28 mouse cellular contexts compared by ENCODE assay signal in the genomic region with DNA sequence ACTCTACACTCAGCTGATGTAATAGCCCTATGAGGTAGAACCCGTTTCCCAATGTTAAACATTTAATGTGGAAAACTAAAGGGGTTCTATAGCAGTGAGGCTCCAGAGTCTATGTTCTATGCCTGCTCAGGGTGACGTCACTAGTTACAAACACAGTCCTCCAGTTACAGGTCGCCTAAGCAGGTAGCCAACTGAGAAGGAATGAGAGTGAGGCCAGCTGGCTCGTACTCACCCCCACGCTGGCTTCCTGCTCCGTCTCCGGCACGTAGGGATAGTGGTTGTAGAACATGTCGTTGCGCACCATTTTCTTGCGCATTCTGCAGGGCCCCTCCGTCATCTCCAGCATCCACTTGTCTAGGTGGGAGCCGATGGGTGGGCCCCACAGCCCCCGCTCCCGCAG.
DNase-seq lines count a peak whose midpoint lies in the region; ATAC-seq and TF ChIP-seq lines count a peak whose summit lies in the region.
"Had no signal": no experiment of that assay in that cellular context is flagged by ENCODE, and none has a peak within 500 bp of the region (broad histone marks: within the 10 kb centered on the region; RNA-seq: fewer than 3 reads in every experiment).

No protein-coding gene starts in this region.

- no peak overlapping the region for H3K4me2 ChIP-seq in lung, postnatal 0 days (replicated peaks; ENCODE audit: low read depth, low read length)
- no peak overlapping the region for H3K4me2 ChIP-seq in hindbrain, embryonic 14.5 days (replicated peaks)
- H3K4me2 ChIP-seq: forebrain, embryonic 13.5 days; heart, embryonic 15.5 days; hindbrain, embryonic 12.5 days; liver, embryonic 12.5 days; neural tube, embryonic 13.5 days had no signal

- H3K27ac ChIP-seq in lung, postnatal 0 days (ENCODE audit: low read length), result peak overlapping the region; percentile 57
- H3K27ac ChIP-seq in hindbrain, embryonic 14.5 days, result no peak overlapping the region
- H3K27ac ChIP-seq: forebrain, embryonic 13.5 days; heart, embryonic 10.5 days; heart, embryonic 15.5 days; hindbrain, embryonic 12.5 days; kidney, postnatal 0 days; liver, embryonic 12.5 days; midbrain, embryonic 10.5 days; neural tube, embryonic 13.5 days had no signal

- H3K4me1 ChIP-seq in lung, postnatal 0 days (ENCODE audit: insufficient read depth, low read depth, low read length), result peaks cover 5% of the 10 kb centered on the region; the same call in 1 of the 2 replicates
- H3K4me1 ChIP-seq in hindbrain, embryonic 14.5 days (replicated peaks; ENCODE audit: control insufficient read depth, insufficient read depth, low read length), result no peaks in the 10 kb centered on the region
- H3K4me1 ChIP-seq: forebrain, embryonic 13.5 days; heart, embryonic 15.5 days; hindbrain, embryonic 12.5 days; liver, embryonic 12.5 days; midbrain, embryonic 10.5 days; neural tube, embryonic 13.5 days had no signal

- H3K4me3 ChIP-seq in lung, postnatal 0 days (ENCODE audit: low read depth, low read length), result no peak overlapping the region
- no peak overlapping the region for H3K4me3 ChIP-seq in hindbrain, embryonic 14.5 days (replicated peaks; ENCODE audit: low read length)
- H3K4me3 ChIP-seq: forebrain, embryonic 13.5 days; heart, embryonic 10.5 days; heart, embryonic 15.5 days; hindbrain, embryonic 12.5 days; liver, embryonic 12.5 days; midbrain, embryonic 10.5 days; neural tube, embryonic 13.5 days had no signal

- no peak for TF ChIP-seq CTCF in lung, postnatal 0 days (IDR thresholded peaks at IDR 0.05)

- H3K9me3 ChIP-seq in lung, postnatal 0 days (ENCODE audit: low read length), result no peaks in the 10 kb centered on the region
- no peaks in the 10 kb centered on the region for H3K9me3 ChIP-seq in hindbrain, embryonic 14.5 days (ENCODE audit: control insufficient read depth, low read length)
- H3K9me3 ChIP-seq: forebrain, embryonic 13.5 days; heart, embryonic 10.5 days; heart, embryonic 15.5 days; hindbrain, embryonic 12.5 days; liver, embryonic 12.5 days; midbrain, embryonic 10.5 days; neural tube, embryonic 13.5 days had no signal

- ATAC-seq in lung, postnatal 0 days, result no peak; the same call in 1 of the 2 replicates
- no peak for ATAC-seq in hindbrain, embryonic 14.5 days (ENCODE audit: low FRiP score)
- ATAC-seq: CD4-positive, CD25-positive, alpha-beta regulatory T cell, adult 4 months; forebrain, embryonic 13.5 days; intestine, postnatal 0 days; liver, embryonic 12.5 days; liver, postnatal 0 days had no signal

- peak; percentile 53 to 58 for DNase-seq in cerebellum, adult 18-20 months
- no peak for DNase-seq in cerebellum, adult 8-10 months
- peak; percentile 22 for DNase-seq in lung, postnatal 0 days (ENCODE audit: low spot score)
- no peak for DNase-seq in lung, postnatal 10 days
- peak; percentile 75 for DNase-seq in cerebellum, adult 9-11 months
- DNase-seq in hindbrain, embryonic 14.5 days (ENCODE audit: low spot score), result no peak
- DNase-seq in B cell, adult 2 months, result no peak
- DNase-seq: adrenal gland, postnatal 25 days; gastrocnemius, postnatal 25 days; heart, adult 11 months; heart, postnatal 36 days; kidney, postnatal 4 days; layer of hippocampus, postnatal 36 days; left cerebral cortex, postnatal 4 days; liver, postnatal 0 days; right cerebral cortex, postnatal 4 days; thymus, adult 2 months; thymus, postnatal 4 days had no signal

- no peak overlapping the region for H3K9ac ChIP-seq in lung, postnatal 0 days (replicated peaks; ENCODE audit: low read depth)
- no peak overlapping the region for H3K9ac ChIP-seq in hindbrain, embryonic 14.5 days
- H3K9ac ChIP-seq: forebrain, embryonic 13.5 days; heart, embryonic 15.5 days; hindbrain, embryonic 12.5 days; liver, embryonic 12.5 days; liver, postnatal 0 days; neural tube, embryonic 13.5 days had no signal

- WGBS in lung, postnatal 0 days, result 80% methylated on average over 15 of the region's 15 CpGs
- 94% methylated on average over 15 of the region's 15 CpGs for WGBS in hindbrain, embryonic 14.5 days

- no peak for TF ChIP-seq EP300 in lung, postnatal 0 days (IDR thresholded peaks at IDR 0.05)

- H3K27me3 ChIP-seq in lung, postnatal 0 days (replicated peaks; ENCODE audit: insufficient read depth, low read length), result no peaks in the 10 kb centered on the region
- H3K27me3 ChIP-seq in hindbrain, embryonic 14.5 days (ENCODE audit: control insufficient read depth, insufficient read depth, low read length), result no peaks in the 10 kb centered on the region
- H3K27me3 ChIP-seq: forebrain, embryonic 13.5 days; heart, embryonic 15.5 days; hindbrain, embryonic 12.5 days; liver, embryonic 12.5 days; neural tube, embryonic 13.5 days had no signal

- peaks cover 46% of the 10 kb centered on the region for H3K36me3 ChIP-seq in lung, postnatal 0 days (ENCODE audit: insufficient read depth, low read length)
- H3K36me3 ChIP-seq in hindbrain, embryonic 14.5 days (replicated peaks; ENCODE audit: control insufficient read depth, insufficient read depth), result peaks cover 97% of the 10 kb centered on the region

Comparison
In these comparisons a context has a peak if more than half of its experiments do, and no peak if none do; other contexts are left out.
1. DNase-seq: peak in cerebellum, adult 18-20 months (2 of 2), lung, postnatal 0 days (single experiment) and cerebellum, adult 9-11 months (single experiment); none in cerebellum, adult 8-10 months (single experiment), lung, postnatal 10 days (single experiment), hindbrain, embryonic 14.5 days (single experiment) and B cell, adult 2 months (0 of 2).